Mouse (Mus musculus) cerebellum, adult 9-10 months (tissue): ENCODE data around the gene Gm5105.
A peak's percentile ranks its signal among the peaks of the same experiment; 100 is the strongest.

Experiments used
- DNase-seq: peaks from one replicate; pipeline ENCODE4 v3.0.0; 2022

Gene Gm5105

GRCm38 (mm10) chr3:138067288-138067687, at the start of gene Gm5105:
Gm5105 (minus strand) TSS chr3:138067388.
- no peak for DNase-seq

GRCm38 (mm10) chr3:138116871-138117270, 49.7 kb upstream of the Gm5105 start:
- no peak for DNase-seq

- no peak for DNase-seq
These were observed 46.9 kb upstream of the Gm5105 start for GRCm38 (mm10) chr3:138114106-138114505.

- DNase-seq: no peak
These were observed 44.0 kb upstream of the Gm5105 start for GRCm38 (mm10) chr3:138110910-138111782.

GRCm38 (mm10) chr3:138106887-138107286, 39.7 kb upstream of the Gm5105 start:
- no peak for DNase-seq

GRCm38 (mm10) chr3:138105056-138105455, 37.9 kb upstream of the Gm5105 start:
- no peak for DNase-seq

GRCm38 (mm10) chr3:138103690-138104089, 36.5 kb upstream of the Gm5105 start:
- DNase-seq: no peak

GRCm38 (mm10) chr3:138101936-138102335, 34.7 kb upstream of the Gm5105 start:
- no peak for DNase-seq

GRCm38 (mm10) chr3:138097718-138098117, 30.5 kb upstream of the Gm5105 start:
- no peak for DNase-seq

GRCm38 (mm10) chr3:138096263-138097028, 29.3 kb upstream of the Gm5105 start:
- no peak for DNase-seq

- DNase-seq: no peak
These were observed 28.5 kb upstream of the Gm5105 start for GRCm38 (mm10) chr3:138095718-138096117.

GRCm38 (mm10) chr3:138095301-138095700, 28.1 kb upstream of the Gm5105 start:
- no peak for DNase-seq

- no peak for DNase-seq
These were observed 16.7 kb upstream of the Gm5105 start for GRCm38 (mm10) chr3:138083896-138084295.

- peak; percentile 77 for DNase-seq
These were observed 16.0 kb upstream of the Gm5105 start for GRCm38 (mm10) chr3:138083073-138083637.

- no peak for DNase-seq
These were observed 11.5 kb upstream of the Gm5105 start for GRCm38 (mm10) chr3:138078701-138079100.

- peak; percentile 78 for DNase-seq
These were observed 10.5 kb upstream of the Gm5105 start for GRCm38 (mm10) chr3:138077476-138078340.

GRCm38 (mm10) chr3:138075209-138075608, 8.0 kb upstream of the Gm5105 start:
- no peak for DNase-seq

GRCm38 (mm10) chr3:138074214-138074613, 7.0 kb upstream of the Gm5105 start:
- no peak for DNase-seq

GRCm38 (mm10) chr3:138071476-138072073, 4.4 kb upstream of the Gm5105 start:
- DNase-seq: no peak

- DNase-seq: no peak
These were observed 3.8 kb upstream of the Gm5105 start for GRCm38 (mm10) chr3:138071004-138071403.

GRCm38 (mm10) chr3:138069756-138070511, 2.7 kb upstream of the Gm5105 start:
- DNase-seq: no peak
